9 mouse cellular contexts compared by ENCODE assay signal in the genomic region with DNA sequence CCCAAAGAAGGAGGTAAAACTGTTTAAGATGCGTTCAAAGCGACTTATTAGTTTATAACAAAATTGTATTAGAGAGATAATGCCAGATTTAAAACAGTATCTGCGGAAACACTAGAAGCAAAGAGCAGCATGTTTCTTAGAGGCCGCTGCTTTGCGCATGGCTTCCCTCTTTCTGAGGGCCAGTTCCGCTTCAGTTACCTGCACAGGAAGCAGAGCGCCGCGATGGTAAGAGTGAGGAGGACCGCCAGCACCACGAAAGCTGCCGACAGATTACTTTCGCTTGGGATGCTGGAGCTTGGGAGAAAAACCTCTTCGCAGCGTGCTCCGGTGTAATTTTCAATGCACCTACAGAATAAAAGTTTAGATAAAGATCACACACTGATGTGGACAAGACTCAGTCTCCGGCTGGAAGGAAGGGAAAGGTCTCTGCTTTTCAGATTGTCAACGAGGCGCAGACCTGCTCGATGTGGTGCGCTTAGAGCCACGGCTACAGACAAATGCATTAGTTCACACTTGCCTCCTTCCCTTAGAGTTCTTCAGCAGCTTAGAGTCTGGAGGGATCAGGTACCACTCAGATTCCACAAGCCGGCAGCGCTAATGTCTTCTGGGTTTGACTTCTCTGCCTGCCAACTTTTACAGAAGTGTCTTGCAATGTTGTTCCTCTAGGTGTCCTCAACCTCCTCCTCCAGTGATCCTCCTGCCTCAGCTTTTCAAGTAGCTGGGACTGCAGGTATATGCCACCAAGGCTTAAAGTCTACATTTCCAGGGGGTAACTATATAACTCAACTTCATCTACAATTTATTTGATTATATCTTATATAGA. TPM values are rescaled to one million over a fixed set of nuclear protein-coding genes. Genes with fewer than 3 reads are reported as not detected.
A peak's percentile ranks its signal among the peaks of the same experiment; 100 is the strongest.
DNase-seq lines count a peak whose midpoint lies in the region; ATAC-seq and TF ChIP-seq lines count a peak whose summit lies in the region.
"Had no signal": no experiment of that assay in that cellular context is flagged by ENCODE, and none has a peak within 500 bp of the region (broad histone marks: within the 10 kb centered on the region; RNA-seq: fewer than 3 reads in every experiment).

No protein-coding gene starts in this region.

- peak overlapping the region; percentile 48 for H3K4me3 ChIP-seq in gastrocnemius, adult 2 months
- H3K4me3 ChIP-seq in heart, postnatal 0 days (ENCODE audit: low read depth, low read length): peak overlapping the region; percentile 42
- H3K4me3 ChIP-seq in liver, embryonic 14.5 days (ENCODE audit: insufficient read depth in 1 of 2, low read depth in 2 of 2, low read length in 2 of 2): peak overlapping the region; percentile 1 to 31; a peak in 3 of 4 replicates
- H3K4me3 ChIP-seq: myocyte had no signal

- 36% methylated on average over 24 of the region's 24 CpGs for WGBS in heart, postnatal 0 days
- WGBS in liver, embryonic 14.5 days (ENCODE audit: insufficient replicate concordance): 26% methylated on average over 24 of the region's 24 CpGs

- TF ChIP-seq CTCF in gastrocnemius, adult 2 months (IDR thresholded peaks at IDR 0.05): no peak
- no peak for TF ChIP-seq CTCF in heart, postnatal 0 days (IDR thresholded peaks at IDR 0.05; ENCODE audit: low read depth)
- TF ChIP-seq CTCF in liver, embryonic 14.5 days (IDR thresholded peaks at IDR 0.05; ENCODE audit: low read depth): no peak

- no peak for TF ChIP-seq EP300 in heart, postnatal 0 days (IDR thresholded peaks at IDR 0.05; ENCODE audit: low read depth)
- TF ChIP-seq EP300 in liver, embryonic 14.5 days (IDR thresholded peaks at IDR 0.05; ENCODE audit: low read depth): no peak

- no peaks in the 10 kb centered on the region for H3K9me3 ChIP-seq in heart, postnatal 0 days (replicated peaks; ENCODE audit: control insufficient read depth, low read length)
- H3K9me3 ChIP-seq in liver, embryonic 14.5 days (ENCODE audit: control insufficient read depth, low read length): no peaks in the 10 kb centered on the region

- H3K4me2 ChIP-seq in heart, postnatal 0 days (ENCODE audit: low read depth, low read length): peak overlapping the region; percentile 59
- peak overlapping the region; percentile 36 for H3K4me2 ChIP-seq in liver, embryonic 14.5 days (ENCODE audit: low read depth)

- H3K27me3 ChIP-seq in heart, postnatal 0 days (ENCODE audit: control insufficient read depth, insufficient read depth, low read length): no peaks in the 10 kb centered on the region; the same call in 1 of the 2 replicates
- H3K27me3 ChIP-seq in liver, embryonic 14.5 days (ENCODE audit: control insufficient read depth, insufficient read depth, low read length): 0 out of 2 replicates have a peak, but pooled peaks cover 4% of the 10 kb centered on the region

- no peaks in the 10 kb centered on the region for H3K36me3 ChIP-seq in heart, postnatal 0 days (replicated peaks; ENCODE audit: control insufficient read depth, insufficient read depth, low read length)
- H3K36me3 ChIP-seq in liver, embryonic 14.5 days (replicated peaks; ENCODE audit: control insufficient read depth, insufficient read depth, low read depth): no peaks in the 10 kb centered on the region

- no peak for ATAC-seq in heart, postnatal 0 days (ENCODE audit: insufficient read depth, low read depth)
- no peak for ATAC-seq in liver, embryonic 14.5 days (ENCODE audit: insufficient read depth)

- H3K4me1 ChIP-seq in heart, postnatal 0 days (ENCODE audit: control insufficient read depth, insufficient read depth): no peaks in the 10 kb centered on the region
- no peaks in the 10 kb centered on the region for H3K4me1 ChIP-seq in liver, embryonic 14.5 days (replicated peaks; ENCODE audit: control insufficient read depth in 2 of 2, insufficient read depth in 2 of 2, low read length in 1 of 2)

- DNase-seq in gastrocnemius, adult 2 months: no peak
- no peak for DNase-seq in gastrocnemius, postnatal 25 days
- peak; percentile 66 for DNase-seq in ZHBTc4 (ENCODE audit: low read depth, low spot score)
- DNase-seq in heart, postnatal 0 days (ENCODE audit: low spot score): no peak
- no peak for DNase-seq in liver, embryonic 14.5 days (ENCODE audit: low read depth in 3 of 3, low spot score in 3 of 3)
- DNase-seq in spleen, adult 18-20 months: peak; percentile 26 to 39
- DNase-seq in right cerebral cortex, postnatal 25 days: no peak
- DNase-seq in urinary bladder, postnatal 25 days (ENCODE audit: low spot score): no peak

- intact Hi-C loops in gastrocnemius, adult 2 months (cut with DNase I): no loop called here

- H3K27ac ChIP-seq in gastrocnemius, adult 2 months: no peak overlapping the region
- no peak overlapping the region for H3K27ac ChIP-seq in heart, postnatal 0 days (ENCODE audit: low read depth)
- H3K27ac ChIP-seq in liver, embryonic 14.5 days: no peak overlapping the region

- no peak overlapping the region; the same call in 1 of the 2 replicates for H3K9ac ChIP-seq in heart, postnatal 0 days (replicated peaks; ENCODE audit: low read depth, low read length)
- no peak overlapping the region for H3K9ac ChIP-seq in liver, embryonic 14.5 days (replicated peaks)

RNA-seq across cellular contexts. Expression of a gene that starts 33.3 kb away (rescaled TPM):
- total RNA-seq in gastrocnemius, adult 2 months (2021): 10 to 100 TPM; 19.5 to 22.0 TPM
- 10 to 100 TPM; 18.2 to 18.6 TPM for total RNA-seq in gastrocnemius, postnatal 25 days (2021)
- total RNA-seq in heart, postnatal 0 days (2014; rRNA removed; ENCODE audit: low replicate concordance): 42.0 and 45.0 TPM in 2 replicates
- polyA plus RNA-seq in heart, postnatal 0 days (2015; fragmentation: Nextera tagmentation; extraction: Ambion mirVana): 46.8 and 48.3 TPM in 2 replicates
- 6.2 and 8.8 TPM in 2 replicates for polyA plus RNA-seq in liver, embryonic 14.5 days (2012; rRNA removed)
- 15.7 and 16.9 TPM in 2 replicates for polyA plus RNA-seq in liver, embryonic 14.5 days (2014; fragmentation: Nextera tagmentation; extraction: Ambion mirVana)

Comparison
In these comparisons a context has a peak if more than half of its experiments do, and no peak if none do; other contexts are left out.
1. DNase-seq: peak in ZHBTc4 (single experiment) and spleen, adult 18-20 months (2 of 2); none in gastrocnemius, adult 2 months (single experiment), gastrocnemius, postnatal 25 days (single experiment), heart, postnatal 0 days (single experiment), liver, embryonic 14.5 days (0 of 3), right cerebral cortex, postnatal 25 days (single experiment) and urinary bladder, postnatal 25 days (single experiment).
2. Peak in every context shown above with its lines, with median percentiles within 50 percentile points of each other: H3K4me3 ChIP-seq.